Mouse (Mus musculus): ENCODE results near the gene Spem1. TPM values are rescaled to one million over a fixed set of nuclear protein-coding genes. Genes with fewer than 3 reads are reported as not detected.

Spem1 gene
- not detected for polyA plus RNA-seq (2015; fragmentation: Illumina TruSeq; extraction: RNeasy Lipid Tissue Mini Kit (QIAGEN cat#74804); ENCODE audit: insufficient read depth, low read depth, low replicate concordance)

GRCm38 (mm10) chr11:69822080-69822479 is at the start of gene Spem1:
Gene Spem1 (minus strand): TSS chr11:69822180.

GRCm38 (mm10) chr11:69858113-69858998 is 36.4 kb upstream of the Spem1 start, which contains the start of gene Tnk1:
Gene Tnk1 (minus strand): TSS chr11:69858730.

GRCm38 (mm10) chr11:69846198-69846680 is 24.3 kb upstream of the Spem1 start, which contains the start of gene Plscr3:
Gene Plscr3 (plus strand): TSS chr11:69846376.

GRCm38 (mm10) chr11:69837952-69838713 is 16.2 kb upstream of the Spem1 start, which contains the start of gene Tmem256:
Gene Tmem256 (plus strand): TSS chr11:69838514.

GRCm38 (mm10) chr11:69837604-69837951 is 15.6 kb upstream of the Spem1 start, which contains the start of gene Nlgn2:
Gene Nlgn2 (minus strand): TSS chr11:69837784.

GRCm38 (mm10) chr11:69818365-69818764 is 3.6 kb downstream of the Spem1 start, which contains the start of gene Spem2:
Gene Spem2 (minus strand): TSS chr11:69818465.

GRCm38 (mm10) chr11:69815155-69815554 is 6.8 kb downstream of the Spem1 start, which contains the start of gene Gm39566:
Gene Gm39566 (minus strand): TSS chr11:69815298.

GRCm38 (mm10) chr11:69804972-69805909 is 16.7 kb downstream of the Spem1 start, which contains the start of gene Tmem102:
Gene Tmem102 (minus strand): TSS chr11:69805624.

GRCm38 (mm10) chr11:69801379-69801977 is 20.5 kb downstream of the Spem1 start, which contains the start of gene Fgf11:
Gene Fgf11 (minus strand): TSS chr11:69801857.

GRCm38 (mm10) chr11:69795168-69795982 is 26.6 kb downstream of the Spem1 start, which contains the start of gene Chrnb1:
Gene Chrnb1 (minus strand): TSS chr11:69795943.

Other genes with a start within 250 kb of the Spem1 start
- 3.8 TPM for gene Wrap53, start 241.9 kb downstream of the Spem1 start, polyA plus RNA-seq (2015; fragmentation: Illumina TruSeq; extraction: RNeasy Lipid Tissue Mini Kit (QIAGEN cat#74804); ENCODE audit: insufficient read depth, low read depth, low replicate concordance)
- 14.2 TPM for gene Trp53, start 241.8 kb downstream of the Spem1 start, polyA plus RNA-seq (2015; fragmentation: Illumina TruSeq; extraction: RNeasy Lipid Tissue Mini Kit (QIAGEN cat#74804); ENCODE audit: insufficient read depth, low read depth, low replicate concordance)
- 8.9 TPM for gene Atp1b2, start 216.2 kb downstream of the Spem1 start, polyA plus RNA-seq (2015; fragmentation: Illumina TruSeq; extraction: RNeasy Lipid Tissue Mini Kit (QIAGEN cat#74804); ENCODE audit: insufficient read depth, low read depth, low replicate concordance)
- not detected for gene Shbg, start 204.3 kb downstream of the Spem1 start, polyA plus RNA-seq (2015; fragmentation: Illumina TruSeq; extraction: RNeasy Lipid Tissue Mini Kit (QIAGEN cat#74804); ENCODE audit: insufficient read depth, low read depth, low replicate concordance)
- 3.0 TPM for gene Sat2, start 200.2 kb downstream of the Spem1 start, polyA plus RNA-seq (2015; fragmentation: Illumina TruSeq; extraction: RNeasy Lipid Tissue Mini Kit (QIAGEN cat#74804); ENCODE audit: insufficient read depth, low read depth, low replicate concordance)
- 24.7 TPM for gene Fxr2, start 189.2 kb downstream of the Spem1 start, polyA plus RNA-seq (2015; fragmentation: Illumina TruSeq; extraction: RNeasy Lipid Tissue Mini Kit (QIAGEN cat#74804); ENCODE audit: insufficient read depth, low read depth, low replicate concordance)
- not detected for gene Sox15, start 166.9 kb downstream of the Spem1 start, polyA plus RNA-seq (2015; fragmentation: Illumina TruSeq; extraction: RNeasy Lipid Tissue Mini Kit (QIAGEN cat#74804); ENCODE audit: insufficient read depth, low read depth, low replicate concordance)
- 20.9 TPM for gene Mpdu1, start 159.5 kb downstream of the Spem1 start, polyA plus RNA-seq (2015; fragmentation: Illumina TruSeq; extraction: RNeasy Lipid Tissue Mini Kit (QIAGEN cat#74804); ENCODE audit: insufficient read depth, low read depth, low replicate concordance)
- 11.4 TPM for gene Cd68, start 156.0 kb downstream of the Spem1 start, polyA plus RNA-seq (2015; fragmentation: Illumina TruSeq; extraction: RNeasy Lipid Tissue Mini Kit (QIAGEN cat#74804); ENCODE audit: insufficient read depth, low read depth, low replicate concordance)
- gene Eif4a1, start 149.8 kb downstream of the Spem1 start, polyA plus RNA-seq (2015; fragmentation: Illumina TruSeq; extraction: RNeasy Lipid Tissue Mini Kit (QIAGEN cat#74804); ENCODE audit: insufficient read depth, low read depth, low replicate concordance), result 118 TPM
- gene Senp3, start 140.1 kb downstream of the Spem1 start, polyA plus RNA-seq (2015; fragmentation: Illumina TruSeq; extraction: RNeasy Lipid Tissue Mini Kit (QIAGEN cat#74804); ENCODE audit: insufficient read depth, low read depth, low replicate concordance), result 20.9 TPM
- gene Tnfsf13, start 136.4 kb downstream of the Spem1 start, polyA plus RNA-seq (2015; fragmentation: Illumina TruSeq; extraction: RNeasy Lipid Tissue Mini Kit (QIAGEN cat#74804); ENCODE audit: insufficient read depth, low read depth, low replicate concordance), result 1.0 TPM
- 12.1 TPM for gene Tnfsf12, start 126.3 kb downstream of the Spem1 start, polyA plus RNA-seq (2015; fragmentation: Illumina TruSeq; extraction: RNeasy Lipid Tissue Mini Kit (QIAGEN cat#74804); ENCODE audit: insufficient read depth, low read depth, low replicate concordance)
- gene Tnfsfm13, start 126.1 kb downstream of the Spem1 start, polyA plus RNA-seq (2015; fragmentation: Illumina TruSeq; extraction: RNeasy Lipid Tissue Mini Kit (QIAGEN cat#74804); ENCODE audit: insufficient read depth, low read depth, low replicate concordance), result 4.4 TPM
- 11.2 TPM for gene Polr2a, start 63.5 kb downstream of the Spem1 start, polyA plus RNA-seq (2015; fragmentation: Illumina TruSeq; extraction: RNeasy Lipid Tissue Mini Kit (QIAGEN cat#74804); ENCODE audit: insufficient read depth, low read depth, low replicate concordance)
- not detected for gene Slc35g3, start 60.2 kb downstream of the Spem1 start, polyA plus RNA-seq (2015; fragmentation: Illumina TruSeq; extraction: RNeasy Lipid Tissue Mini Kit (QIAGEN cat#74804); ENCODE audit: insufficient read depth, low read depth, low replicate concordance)
- 7.3 TPM for gene Zbtb4, start 56.3 kb downstream of the Spem1 start, polyA plus RNA-seq (2015; fragmentation: Illumina TruSeq; extraction: RNeasy Lipid Tissue Mini Kit (QIAGEN cat#74804); ENCODE audit: insufficient read depth, low read depth, low replicate concordance)
- gene Chrnb1, start 26.2 kb downstream of the Spem1 start, polyA plus RNA-seq (2015; fragmentation: Illumina TruSeq; extraction: RNeasy Lipid Tissue Mini Kit (QIAGEN cat#74804); ENCODE audit: insufficient read depth, low read depth, low replicate concordance), result 3.0 TPM
- 1.2 TPM for gene Fgf11, start 20.3 kb downstream of the Spem1 start, polyA plus RNA-seq (2015; fragmentation: Illumina TruSeq; extraction: RNeasy Lipid Tissue Mini Kit (QIAGEN cat#74804); ENCODE audit: insufficient read depth, low read depth, low replicate concordance)
- 1.6 TPM for gene Tmem102, start 16.6 kb downstream of the Spem1 start, polyA plus RNA-seq (2015; fragmentation: Illumina TruSeq; extraction: RNeasy Lipid Tissue Mini Kit (QIAGEN cat#74804); ENCODE audit: insufficient read depth, low read depth, low replicate concordance)
- gene Gm39566, start 6.9 kb downstream of the Spem1 start, polyA plus RNA-seq (2015; fragmentation: Illumina TruSeq; extraction: RNeasy Lipid Tissue Mini Kit (QIAGEN cat#74804); ENCODE audit: insufficient read depth, low read depth, low replicate concordance), result not detected
- gene Spem2, start 3.7 kb downstream of the Spem1 start, polyA plus RNA-seq (2015; fragmentation: Illumina TruSeq; extraction: RNeasy Lipid Tissue Mini Kit (QIAGEN cat#74804); ENCODE audit: insufficient read depth, low read depth, low replicate concordance), result not detected
- gene Nlgn2, start 15.6 kb upstream of the Spem1 start, polyA plus RNA-seq (2015; fragmentation: Illumina TruSeq; extraction: RNeasy Lipid Tissue Mini Kit (QIAGEN cat#74804); ENCODE audit: insufficient read depth, low read depth, low replicate concordance), result 6.3 TPM
- 73.9 TPM for gene Tmem256, start 16.3 kb upstream of the Spem1 start, polyA plus RNA-seq (2015; fragmentation: Illumina TruSeq; extraction: RNeasy Lipid Tissue Mini Kit (QIAGEN cat#74804); ENCODE audit: insufficient read depth, low read depth, low replicate concordance)
- gene Plscr3, start 24.2 kb upstream of the Spem1 start, polyA plus RNA-seq (2015; fragmentation: Illumina TruSeq; extraction: RNeasy Lipid Tissue Mini Kit (QIAGEN cat#74804); ENCODE audit: insufficient read depth, low read depth, low replicate concordance), result 8.3 TPM
- 6.0 TPM for gene Tnk1, start 36.5 kb upstream of the Spem1 start, polyA plus RNA-seq (2015; fragmentation: Illumina TruSeq; extraction: RNeasy Lipid Tissue Mini Kit (QIAGEN cat#74804); ENCODE audit: insufficient read depth, low read depth, low replicate concordance)
- not detected for gene Tmem95, start 55.8 kb upstream of the Spem1 start, polyA plus RNA-seq (2015; fragmentation: Illumina TruSeq; extraction: RNeasy Lipid Tissue Mini Kit (QIAGEN cat#74804); ENCODE audit: insufficient read depth, low read depth, low replicate concordance)
- 1.4 TPM for gene Kctd11, start 59.2 kb upstream of the Spem1 start, polyA plus RNA-seq (2015; fragmentation: Illumina TruSeq; extraction: RNeasy Lipid Tissue Mini Kit (QIAGEN cat#74804); ENCODE audit: insufficient read depth, low read depth, low replicate concordance)
- 0.87 TPM for gene Acap1, start 73.4 kb upstream of the Spem1 start, polyA plus RNA-seq (2015; fragmentation: Illumina TruSeq; extraction: RNeasy Lipid Tissue Mini Kit (QIAGEN cat#74804); ENCODE audit: insufficient read depth, low read depth, low replicate concordance)
- gene 2810408A11Rik, start 78.8 kb upstream of the Spem1 start, polyA plus RNA-seq (2015; fragmentation: Illumina TruSeq; extraction: RNeasy Lipid Tissue Mini Kit (QIAGEN cat#74804); ENCODE audit: insufficient read depth, low read depth, low replicate concordance), result not detected
- 12.3 TPM for gene Neurl4, start 78.9 kb upstream of the Spem1 start, polyA plus RNA-seq (2015; fragmentation: Illumina TruSeq; extraction: RNeasy Lipid Tissue Mini Kit (QIAGEN cat#74804); ENCODE audit: insufficient read depth, low read depth, low replicate concordance)
- gene Gps2, start 91.7 kb upstream of the Spem1 start, polyA plus RNA-seq (2015; fragmentation: Illumina TruSeq; extraction: RNeasy Lipid Tissue Mini Kit (QIAGEN cat#74804); ENCODE audit: insufficient read depth, low read depth, low replicate concordance), result 25.1 TPM
- gene Eif5a, start 99.8 kb upstream of the Spem1 start, polyA plus RNA-seq (2015; fragmentation: Illumina TruSeq; extraction: RNeasy Lipid Tissue Mini Kit (QIAGEN cat#74804); ENCODE audit: insufficient read depth, low read depth, low replicate concordance), result 133 TPM
- 1.6 TPM for gene Ybx2, start 113.6 kb upstream of the Spem1 start, polyA plus RNA-seq (2015; fragmentation: Illumina TruSeq; extraction: RNeasy Lipid Tissue Mini Kit (QIAGEN cat#74804); ENCODE audit: insufficient read depth, low read depth, low replicate concordance)
- 3.1 TPM for gene Slc2a4, start 126.0 kb upstream of the Spem1 start, polyA plus RNA-seq (2015; fragmentation: Illumina TruSeq; extraction: RNeasy Lipid Tissue Mini Kit (QIAGEN cat#74804); ENCODE audit: insufficient read depth, low read depth, low replicate concordance)
- 21.0 TPM for gene Cldn7, start 142.6 kb upstream of the Spem1 start, polyA plus RNA-seq (2015; fragmentation: Illumina TruSeq; extraction: RNeasy Lipid Tissue Mini Kit (QIAGEN cat#74804); ENCODE audit: insufficient read depth, low read depth, low replicate concordance)
- gene Ctdnep1, start 159.0 kb upstream of the Spem1 start, polyA plus RNA-seq (2015; fragmentation: Illumina TruSeq; extraction: RNeasy Lipid Tissue Mini Kit (QIAGEN cat#74804); ENCODE audit: insufficient read depth, low read depth, low replicate concordance), result 42.3 TPM
- gene Elp5, start 160.3 kb upstream of the Spem1 start, polyA plus RNA-seq (2015; fragmentation: Illumina TruSeq; extraction: RNeasy Lipid Tissue Mini Kit (QIAGEN cat#74804); ENCODE audit: insufficient read depth, low read depth, low replicate concordance), result 22.5 TPM
- gene Gabarap, start 169.0 kb upstream of the Spem1 start, polyA plus RNA-seq (2015; fragmentation: Illumina TruSeq; extraction: RNeasy Lipid Tissue Mini Kit (QIAGEN cat#74804); ENCODE audit: insufficient read depth, low read depth, low replicate concordance), result 186 TPM
- 15.8 TPM for gene Phf23, start 173.6 kb upstream of the Spem1 start, polyA plus RNA-seq (2015; fragmentation: Illumina TruSeq; extraction: RNeasy Lipid Tissue Mini Kit (QIAGEN cat#74804); ENCODE audit: insufficient read depth, low read depth, low replicate concordance)
- gene Dvl2, start 178.4 kb upstream of the Spem1 start, polyA plus RNA-seq (2015; fragmentation: Illumina TruSeq; extraction: RNeasy Lipid Tissue Mini Kit (QIAGEN cat#74804); ENCODE audit: insufficient read depth, low read depth, low replicate concordance), result 6.6 TPM
- gene Acadvl, start 193.2 kb upstream of the Spem1 start, polyA plus RNA-seq (2015; fragmentation: Illumina TruSeq; extraction: RNeasy Lipid Tissue Mini Kit (QIAGEN cat#74804); ENCODE audit: insufficient read depth, low read depth, low replicate concordance), result 25.2 TPM
- 8.8 TPM for gene Dlg4, start 194.8 kb upstream of the Spem1 start, polyA plus RNA-seq (2015; fragmentation: Illumina TruSeq; extraction: RNeasy Lipid Tissue Mini Kit (QIAGEN cat#74804); ENCODE audit: insufficient read depth, low read depth, low replicate concordance)
- not detected for gene Asgr1, start 231.9 kb upstream of the Spem1 start, polyA plus RNA-seq (2015; fragmentation: Illumina TruSeq; extraction: RNeasy Lipid Tissue Mini Kit (QIAGEN cat#74804); ENCODE audit: insufficient read depth, low read depth, low replicate concordance)